Mouse (Mus musculus) bone marrow macrophage, adult 2 months (primary cell): Measurements from ENCODE around the gene Pde8a. TPM values are rescaled to one million over a fixed set of nuclear protein-coding genes. Genes with fewer than 3 reads are reported as not detected.
A peak's percentile ranks its signal among the peaks of the same experiment; 100 is the strongest.

ENCODE experiments used
- H3K27ac ChIP-seq: 2 replicates; pipeline ENCODE4 v1.5.1; 2012; ENCODE audit warnings: low read depth, low read length; ENCODE audit not compliant: insufficient read depth
- H3K4me1 ChIP-seq: 2 replicates; pipeline ENCODE4 v1.6.1; 2012; ENCODE audit warnings: low read length; ENCODE audit not compliant: control insufficient read depth, insufficient read depth
- H3K4me3 ChIP-seq: 2 replicates; pipeline ENCODE4 v1.5.1; 2012; ENCODE audit warnings: mild to moderate bottlenecking, low read length, moderate library complexity; ENCODE audit not compliant: insufficient read depth
- CTCF ChIP-seq: IDR thresholded peaks from 2 replicates; pipeline ENCODE4 v1.5.1; 2012; ENCODE audit warnings: low read depth, mild to moderate bottlenecking, low read length, moderate library complexity
- POLR2A ChIP-seq: IDR thresholded peaks from 2 replicates; pipeline ENCODE4 v1.6.1; 2012; ENCODE audit warnings: mild to moderate bottlenecking, low read depth, low read length, borderline replicate concordance
- polyA plus RNA-seq: library from polyadenylated mRNA; stranded (reverse); fragments of >200 nt; gene quantifications from 2 replicates; pipeline ENCODE4 v1.2.4, GENCODE M21; 2012; ENCODE audit not compliant: missing spikeins, insufficient read depth, insufficient read length

Gene Pde8a
- polyA plus RNA-seq, 1 experiment = 31.7 TPM

DNA sequence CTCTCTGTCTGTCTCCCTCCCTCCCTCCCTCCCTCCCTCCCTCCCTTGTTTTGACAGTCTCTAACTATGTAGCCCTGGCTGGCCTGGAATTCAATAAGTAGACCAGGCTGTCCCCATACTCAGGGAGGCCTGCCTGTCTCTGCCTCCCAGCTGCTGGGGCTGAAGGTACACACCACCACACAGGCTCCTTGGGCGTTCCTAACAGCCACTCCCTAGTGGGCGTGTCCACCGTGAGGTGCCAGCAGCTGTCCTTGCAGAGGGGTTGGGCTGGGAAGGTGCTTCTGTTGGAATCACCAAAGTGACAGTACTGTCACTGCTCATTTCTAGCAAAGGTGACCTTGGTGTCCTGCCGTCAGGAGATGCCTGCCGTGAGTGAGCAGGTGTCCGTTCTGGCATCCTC is 113.5 kb downstream of the Pde8a start:
- no peak overlapping the region for H3K27ac ChIP-seq
- H3K4me1 ChIP-seq = peaks cover 7% of the 10 kb centered on the region
- no peak overlapping the region for H3K4me3 ChIP-seq
- TF ChIP-seq CTCF (no peak), POLR2A (no peak)

DNA sequence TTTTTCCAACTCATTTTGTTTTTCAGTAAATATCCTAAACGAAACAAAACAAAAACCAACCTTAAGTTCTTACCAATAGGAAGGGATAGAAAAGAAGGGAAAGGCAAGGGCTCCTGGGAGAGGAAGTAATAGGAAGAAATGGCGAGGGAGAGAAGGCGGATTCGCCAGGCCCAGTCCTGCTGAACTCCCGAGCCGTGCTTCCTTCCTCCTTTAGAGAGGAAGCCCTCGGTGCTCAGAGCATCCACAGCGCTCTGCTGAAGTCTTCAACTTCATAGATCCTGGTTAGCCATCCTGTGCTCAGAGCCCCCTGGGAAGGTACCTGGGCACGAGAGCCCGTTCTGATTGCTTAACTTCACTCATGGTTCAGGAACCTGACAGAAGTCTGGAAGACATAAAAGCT is 114.3 kb downstream of the Pde8a start:
- H3K4me3 ChIP-seq = no peak overlapping the region
- TF ChIP-seq POLR2A (no peak), CTCF (no peak)
- peaks cover 7% of the 10 kb centered on the region for H3K4me1 ChIP-seq
- H3K27ac ChIP-seq = no peak overlapping the region

DNA sequence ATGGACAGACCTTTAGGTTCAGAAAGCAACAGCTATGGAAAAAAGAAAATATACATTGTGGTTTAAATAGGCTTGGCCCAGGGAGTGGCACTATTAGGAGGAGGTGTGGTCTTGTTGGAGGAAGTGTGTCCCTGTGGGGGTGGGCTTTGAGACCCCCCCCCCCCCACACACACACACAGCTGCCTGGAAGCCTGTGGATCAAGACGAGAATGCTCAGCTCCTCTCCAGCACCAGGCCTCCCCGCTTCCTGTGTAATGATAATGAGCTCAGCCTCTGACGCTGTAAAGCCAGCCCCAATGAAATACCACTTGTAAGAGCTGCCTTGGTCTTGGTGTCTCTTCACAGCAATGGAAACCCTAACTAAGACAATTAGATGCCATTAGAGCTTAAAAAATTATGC is 117.4 kb downstream of the Pde8a start:
- H3K4me3 ChIP-seq = no peak overlapping the region
- H3K4me1 ChIP-seq = peaks cover 7% of the 10 kb centered on the region
- H3K27ac ChIP-seq = no peak overlapping the region
- no peak for TF ChIP-seq POLR2A
- TF ChIP-seq CTCF = no peak

DNA sequence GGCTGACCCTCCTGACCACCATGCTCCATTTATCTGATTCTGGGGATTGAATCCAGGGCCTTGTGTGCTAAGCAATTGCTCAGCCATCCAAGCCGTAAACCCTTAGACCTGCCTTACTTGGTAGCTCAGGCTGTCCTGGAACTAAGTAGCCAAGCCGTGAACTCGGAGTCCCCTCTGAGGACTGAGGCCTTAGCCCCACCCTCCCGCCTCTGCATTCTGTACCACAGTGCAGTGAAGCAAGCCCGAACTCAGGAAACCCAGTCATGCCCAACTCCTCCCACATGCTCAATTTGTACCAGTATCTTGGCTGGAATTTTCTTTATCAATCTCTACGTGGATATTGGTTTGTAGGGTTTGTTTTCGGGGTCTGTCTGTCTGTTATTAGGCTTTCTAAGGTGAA is 118.5 kb downstream of the Pde8a start:
- peaks cover 7% of the 10 kb centered on the region for H3K4me1 ChIP-seq
- TF ChIP-seq CTCF (no peak), POLR2A (no peak)
- H3K27ac ChIP-seq = no peak overlapping the region
- H3K4me3 ChIP-seq = no peak overlapping the region

GRCm38 (mm10) chr7:81335705-81336431 is 122.5 kb downstream of the Pde8a start:
- H3K27ac ChIP-seq = no peak overlapping the region
- H3K4me3 ChIP-seq = no peak overlapping the region
- TF ChIP-seq POLR2A (no peak), CTCF (no peak)
- H3K4me1 ChIP-seq = no peaks in the 10 kb centered on the region

GRCm38 (mm10) chr7:81336432-81336786 is 123.0 kb downstream of the Pde8a start:
- Histone ChIP-seq H3K4me1 (no peaks in the 10 kb centered on the region), H3K27ac (no peak overlapping the region), H3K4me3 (no peak overlapping the region)
- TF ChIP-seq CTCF (peak; percentile 70), POLR2A (no peak)

DNA sequence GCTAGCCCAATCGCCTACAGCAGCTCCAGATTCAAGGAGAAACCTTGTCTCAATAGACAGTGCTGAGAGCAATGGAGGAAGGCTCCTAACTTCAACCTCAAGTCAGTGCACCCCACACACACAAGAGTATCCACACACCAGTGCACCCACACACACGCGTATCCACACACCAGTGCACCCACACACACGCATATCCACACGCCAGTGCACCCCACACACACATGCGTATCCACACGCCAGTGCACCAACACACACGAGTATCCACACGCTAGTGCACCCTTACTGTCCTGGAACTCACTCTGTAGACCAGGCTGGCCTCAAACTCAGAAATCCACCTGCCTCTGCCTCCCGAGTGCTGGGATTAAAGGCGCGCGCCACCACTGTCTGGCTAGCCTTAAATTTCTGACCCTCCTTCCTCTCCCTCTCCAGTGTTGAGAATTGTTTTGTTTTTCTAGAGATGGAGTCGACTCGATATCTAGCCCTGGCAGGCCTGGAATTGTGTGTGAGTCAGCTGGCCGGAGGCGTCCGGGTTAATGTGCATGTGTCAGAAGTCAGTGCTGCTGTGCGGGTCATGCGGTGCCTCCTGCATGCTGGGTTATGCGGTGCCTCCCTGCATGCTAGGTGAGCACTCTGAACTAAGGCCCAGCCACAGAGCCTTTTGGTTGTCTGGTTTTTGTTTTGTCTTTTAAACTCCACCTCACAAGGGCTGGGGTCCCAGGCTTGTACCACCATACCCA is 124.6 kb downstream of the Pde8a start:
- TF ChIP-seq CTCF (no peak), POLR2A (no peak)
- H3K27ac ChIP-seq = no peak overlapping the region
- H3K4me3 ChIP-seq = no peak overlapping the region
- peaks cover 5% of the 10 kb centered on the region; the same call in 1 of the 2 replicates for H3K4me1 ChIP-seq

DNA sequence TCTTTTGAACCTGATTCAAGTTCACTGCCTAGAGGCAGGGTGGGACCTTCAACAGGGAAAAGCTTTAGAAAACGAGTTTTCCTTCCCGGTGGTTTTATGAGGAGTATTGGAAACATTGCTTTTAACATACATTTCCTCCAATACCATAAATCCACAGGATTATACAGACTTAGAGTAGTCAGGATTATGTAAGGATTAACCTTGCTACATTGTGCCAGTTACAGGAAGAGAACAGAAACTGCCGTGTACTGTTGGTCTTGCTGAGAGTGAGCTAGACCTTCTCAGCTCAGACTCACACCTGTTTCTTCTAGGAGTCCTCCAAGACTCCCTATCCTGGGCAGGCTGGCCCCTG is 125.1 kb downstream of the Pde8a start:
- Histone ChIP-seq H3K4me1 (peaks cover 5% of the 10 kb centered on the region; the same call in 1 of the 2 replicates), H3K27ac (no peak overlapping the region), H3K4me3 (no peak overlapping the region)
- TF ChIP-seq CTCF (no peak), POLR2A (no peak)

DNA sequence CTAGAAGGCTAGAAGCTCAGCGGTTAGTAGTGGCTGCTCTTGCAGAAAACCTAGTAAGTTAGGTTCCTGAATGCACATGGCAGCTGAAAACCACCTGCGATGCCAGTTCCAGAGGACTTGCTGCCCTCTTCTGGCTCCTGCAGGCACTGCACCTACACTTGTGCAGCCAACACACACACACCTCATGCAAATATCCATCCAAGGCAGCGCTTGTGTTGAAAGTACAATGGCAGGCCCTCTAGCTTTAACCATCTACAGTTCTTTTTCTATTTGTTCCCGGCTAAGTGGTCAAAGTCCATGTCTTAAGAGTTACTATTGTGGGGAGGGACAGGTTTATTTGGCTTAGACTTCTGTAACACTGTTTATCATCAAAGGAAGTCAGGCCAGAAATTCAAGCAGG is 126.4 kb downstream of the Pde8a start:
- Histone ChIP-seq H3K4me1 (peaks cover 5% of the 10 kb centered on the region; the same call in 1 of the 2 replicates), H3K4me3 (no peak overlapping the region), H3K27ac (no peak overlapping the region)
- TF ChIP-seq CTCF (peak; percentile 50; the same call in 1 of the 2 replicates), POLR2A (no peak)

GRCm38 (mm10) chr7:81341563-81341962 is 128.2 kb downstream of the Pde8a start:
- no peak overlapping the region for H3K4me3 ChIP-seq
- H3K4me1 ChIP-seq = peaks cover 17% of the 10 kb centered on the region
- H3K27ac ChIP-seq = no peak overlapping the region
- TF ChIP-seq CTCF (peak; percentile 26; the same call in 1 of the 2 replicates), POLR2A (no peak)
